Mouse (Mus musculus) mouse embryonic stem cell (cell line): ENCODE results near the gene Nip7.
"Not testable (repeated sequence)": the region's sequence is repeated elsewhere in the genome, so short reads cannot be mapped to it uniquely, and the experiment has no call there.

Experiments
- in situ Hi-C, 2 experiments: fragments of 300-500 bp; cut with MboI; formaldehyde crosslinking; loops; 1 replicate in 1 of 2; 3 replicates in 1 of 2; pipeline ENCODE4 v1.14.3; 2019 to 2020; ENCODE audit warnings: low sequenced_read_pairs in 2 of 2, low pct_unique_long_range_greater_than_20kb in 1 of 2, mixed read lengths in 1 of 2; ENCODE audit not compliant: unreplicated experiment in 1 of 2

The Nip7 gene

DNA sequence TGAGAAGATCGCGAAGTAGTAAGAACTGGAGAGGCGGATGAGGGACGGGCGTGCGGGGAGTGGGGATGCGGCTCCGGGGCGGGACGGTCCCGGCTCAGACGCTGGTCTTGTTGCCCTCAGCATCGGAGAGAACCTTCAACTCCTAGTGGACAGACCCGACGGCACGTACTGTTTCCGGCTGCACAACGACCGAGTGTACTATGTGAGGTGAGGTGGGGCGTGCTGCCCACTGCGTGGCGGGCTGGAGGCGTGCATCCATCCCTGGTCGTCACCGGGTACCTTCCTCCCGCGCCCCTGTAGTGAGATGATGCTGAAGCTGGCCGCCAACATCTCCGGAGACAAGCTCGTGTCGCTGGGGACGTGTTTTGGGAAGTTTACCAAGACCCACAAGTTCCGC lies 294 bp downstream of the Nip7 start:
- in situ Hi-C loops, result no loop called here

GRCm38 (mm10) chr8:107062613-107063012 lies 5.9 kb downstream of the Nip7 start:
- in situ Hi-C loops, result no loop called here

- in situ Hi-C loops, result no loop called here
Measured at GRCm38 (mm10) chr8:107065511-107066496, 9.1 kb downstream of the Nip7 start, which contains the start of gene Tmed6. TSS of gene Tmed6 (minus strand) at chr8:107065644.

DNA sequence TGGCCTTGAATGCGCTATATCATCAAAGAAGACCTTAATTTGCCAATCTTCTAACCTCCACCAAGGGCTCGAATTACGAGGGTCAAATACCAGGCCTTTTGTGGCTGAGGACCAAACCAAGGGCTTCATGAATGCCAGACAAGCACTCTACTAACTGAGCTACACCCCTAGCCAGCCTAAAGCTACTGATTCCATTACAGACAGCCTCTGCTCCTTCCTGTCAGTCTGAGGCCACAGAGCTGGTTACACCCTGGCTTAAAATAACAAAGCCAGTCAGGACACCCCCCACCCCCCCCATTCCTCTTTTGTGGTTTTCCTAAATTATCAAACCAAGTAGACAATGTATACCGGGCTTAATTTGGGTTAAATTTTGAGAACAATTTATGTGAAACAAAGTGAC lies 17.0 kb downstream of the Nip7 start:
- in situ Hi-C loops, result no loop called here

DNA sequence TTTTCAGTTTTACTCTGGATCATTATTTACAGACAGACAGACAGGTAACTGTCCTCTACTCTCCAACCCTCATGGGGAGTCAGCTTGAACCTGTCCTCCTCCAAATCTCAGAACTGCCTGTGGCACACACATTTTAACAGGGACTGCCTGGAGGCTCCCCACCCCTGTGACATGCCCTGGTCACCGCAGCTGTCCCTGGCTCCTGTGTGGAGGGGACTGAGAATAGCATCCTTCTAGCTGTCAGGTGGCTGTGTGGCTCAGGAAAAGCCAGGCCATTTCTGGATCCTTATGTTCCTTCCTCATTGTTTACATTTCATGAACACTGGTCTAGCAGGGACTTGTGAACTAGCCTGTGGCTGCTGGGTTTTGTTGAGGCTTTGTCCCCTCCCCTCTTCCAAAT lies 17.5 kb downstream of the Nip7 start:
- in situ Hi-C loops, result no loop called here

- in situ Hi-C loops, result no loop called here
Measured at GRCm38 (mm10) chr8:107076239-107076888, 19.7 kb downstream of the Nip7 start.

DNA sequence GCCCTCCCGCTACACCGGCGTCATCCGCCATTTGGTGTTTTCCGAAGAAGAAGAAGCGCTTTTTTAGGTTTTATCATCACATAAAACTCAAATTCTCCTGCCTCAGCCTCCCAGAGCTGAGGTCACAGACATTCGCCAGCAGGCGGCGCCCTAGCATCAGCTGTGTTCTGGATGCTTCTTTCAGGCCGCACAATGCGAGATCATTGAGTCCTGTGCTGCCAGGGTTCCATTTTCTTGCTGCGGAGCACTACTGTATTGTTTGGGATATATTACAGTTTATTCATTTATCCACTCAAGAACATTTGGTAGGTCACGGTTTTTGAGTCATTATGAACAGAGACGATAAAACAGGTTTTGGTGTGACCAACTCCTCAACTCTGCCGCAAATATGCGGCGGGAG lies 28.7 kb downstream of the Nip7 start:
- in situ Hi-C loops, result no loop called here

GRCm38 (mm10) chr8:107086018-107086417 lies 29.3 kb downstream of the Nip7 start:
- in situ Hi-C loops, result no loop called here

- in situ Hi-C loops, result no loop called here
Measured at GRCm38 (mm10) chr8:107088526-107089063, 31.9 kb downstream of the Nip7 start.

DNA sequence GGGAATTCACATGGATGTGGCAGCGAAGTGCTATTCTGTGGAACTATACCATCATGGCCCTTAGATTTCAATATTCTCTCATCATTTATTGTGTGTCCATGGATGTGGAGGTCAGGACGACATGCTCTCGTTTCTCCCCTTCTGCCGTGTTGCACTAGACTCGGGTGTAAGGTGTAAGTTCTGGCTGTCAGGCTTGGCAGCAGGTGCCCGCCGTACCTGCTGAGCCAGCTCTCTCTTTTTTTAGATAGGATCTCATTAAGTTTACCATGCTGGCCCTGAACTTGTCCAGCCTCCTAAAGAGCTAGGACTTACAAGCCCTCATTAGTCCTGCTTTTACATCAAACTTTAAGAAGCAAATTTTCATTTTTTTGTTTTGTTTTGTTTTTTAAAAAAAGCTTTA lies 33.9 kb downstream of the Nip7 start:
- in situ Hi-C loops, result no loop called here

- in situ Hi-C loops, result no loop called here
Measured at GRCm38 (mm10) chr8:107095717-107096365, 39.2 kb downstream of the Nip7 start.

GRCm38 (mm10) chr8:107096366-107097036 lies 39.8 kb downstream of the Nip7 start, which contains the start of gene Terf2:
TSS of gene Terf2 (minus strand) at chr8:107096547.
- in situ Hi-C loops, result no loop called here

DNA sequence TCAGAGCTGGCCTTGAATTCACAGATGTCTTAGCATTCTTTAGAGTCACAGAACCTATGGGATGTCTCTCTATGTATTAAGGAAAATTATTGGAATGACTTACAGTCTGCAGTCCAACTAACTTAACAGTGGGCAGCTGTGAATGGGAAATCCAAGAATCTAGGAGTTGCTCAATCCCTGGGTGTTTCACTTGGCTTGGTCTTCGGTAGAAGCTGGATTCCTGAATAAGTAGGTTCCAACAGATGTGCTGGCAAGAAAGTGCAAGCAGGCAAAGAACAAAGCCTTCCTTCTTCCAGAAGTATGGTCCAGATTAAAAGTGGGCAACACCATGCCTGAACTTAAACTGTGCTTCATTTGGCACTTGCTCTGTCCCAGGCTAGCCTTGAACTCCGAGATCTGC lies 44.0 kb downstream of the Nip7 start:
- in situ Hi-C loops, result no loop called here

DNA sequence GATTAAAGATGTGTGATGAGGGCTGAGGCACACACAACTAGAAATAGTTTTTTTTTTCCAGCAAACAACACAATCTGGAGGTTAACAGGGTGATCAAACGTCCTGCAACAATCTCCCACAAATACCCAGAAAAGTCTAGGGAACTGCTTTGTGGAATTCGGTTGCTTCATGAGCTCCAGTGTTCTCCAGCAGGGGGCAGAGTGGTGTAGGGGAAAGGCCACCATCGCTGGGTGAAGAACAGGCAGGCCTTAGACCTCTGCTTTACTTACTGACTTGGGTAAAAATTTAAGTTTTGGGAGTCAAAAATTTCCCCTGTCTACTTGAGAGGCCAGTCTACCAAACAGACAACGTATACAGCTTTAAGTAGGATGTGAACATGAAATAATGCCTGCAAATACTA lies 47.9 kb downstream of the Nip7 start:
- in situ Hi-C loops, result no loop called here

DNA sequence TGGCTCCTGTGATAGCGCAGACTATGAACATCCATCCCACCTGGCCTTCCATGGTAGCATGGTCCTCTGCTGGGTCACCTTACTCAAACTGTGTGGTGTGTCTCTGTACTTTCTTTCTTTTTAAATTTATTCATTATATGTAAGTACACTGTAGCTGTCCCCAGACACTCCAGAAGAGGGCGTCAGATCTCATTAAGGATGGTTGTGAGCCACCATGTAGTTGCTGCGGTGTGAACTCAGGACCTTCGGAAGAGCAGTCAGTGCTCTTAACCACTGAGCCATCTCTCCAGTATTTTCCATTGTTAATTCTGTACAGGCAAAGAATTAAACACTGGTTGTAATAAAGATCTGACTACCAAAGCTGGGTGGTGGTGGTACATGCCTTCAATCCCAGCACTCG lies 51.4 kb downstream of the Nip7 start:
- in situ Hi-C loops, result not testable (repeated sequence)

DNA sequence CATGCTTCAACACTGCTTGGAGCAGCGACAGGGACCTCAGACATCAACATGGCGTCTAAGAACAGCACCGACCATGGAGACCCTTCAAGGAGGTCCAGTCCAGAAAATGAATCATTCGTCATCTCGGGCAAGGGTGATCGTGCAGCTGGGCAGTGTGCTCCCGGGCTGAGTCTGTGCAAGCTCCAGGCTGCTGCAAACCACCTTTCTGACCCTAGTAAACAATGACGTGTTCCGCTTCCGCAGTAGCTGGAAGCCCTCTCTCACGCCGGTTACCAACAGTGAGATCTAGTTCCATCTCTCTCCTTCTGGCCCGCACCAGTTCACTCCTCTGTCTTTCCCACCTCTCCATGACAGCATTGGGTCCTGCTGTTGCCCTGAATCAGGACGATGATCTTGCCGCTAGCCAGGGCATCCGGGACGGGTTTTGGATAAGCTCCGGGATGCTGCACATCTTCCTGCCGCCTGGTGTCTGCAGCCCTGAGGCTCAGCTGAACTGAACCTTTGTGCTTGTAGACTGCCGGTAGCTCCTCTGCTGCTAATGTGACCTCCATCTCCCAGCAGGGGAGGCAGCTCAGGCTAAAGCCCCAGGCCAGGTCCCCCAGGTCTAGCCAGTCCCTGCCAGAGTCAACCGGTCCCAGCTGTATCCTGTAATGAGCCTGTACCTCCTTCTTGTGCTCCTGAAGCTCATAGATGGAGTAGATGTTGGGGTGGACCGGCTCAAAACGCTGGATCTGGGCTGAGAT lies 52.5 kb downstream of the Nip7 start:
- in situ Hi-C loops, result no loop called here

DNA sequence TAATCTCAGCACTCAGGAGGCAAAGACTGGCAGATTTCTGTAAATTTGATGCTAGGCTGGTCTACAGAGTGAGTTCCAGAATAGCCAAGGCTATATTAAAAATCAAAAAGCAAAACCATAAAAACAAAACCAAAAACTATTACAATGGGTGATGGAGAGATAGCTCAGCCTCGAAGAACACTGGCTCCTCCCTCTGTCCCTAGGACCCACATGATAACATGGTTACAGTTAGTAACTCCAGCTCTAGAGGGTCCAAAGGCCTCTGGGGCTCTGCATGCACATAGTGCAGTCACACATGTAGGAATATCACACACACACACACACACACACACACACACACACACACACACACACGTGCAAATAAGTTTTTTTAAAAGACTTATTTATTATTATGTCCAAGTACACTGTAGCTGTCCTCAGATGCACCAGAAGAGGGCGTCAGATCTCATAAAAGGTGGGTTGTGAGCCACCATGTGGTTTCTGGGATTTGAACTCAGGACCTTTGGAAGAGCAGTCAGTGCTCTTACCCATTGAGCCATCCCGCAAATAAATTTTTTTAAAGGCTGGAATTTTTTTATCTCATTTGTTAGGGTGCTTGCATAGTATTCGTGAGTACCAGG lies 53.2 kb downstream of the Nip7 start:
- in situ Hi-C loops, result loop anchor here (10.0 kb wide), 2 partner anchors 75 to 215 kb away; no protein-coding TSS in a partner anchor
